Mouse (Mus musculus) hindbrain, postnatal 0 days (tissue): ENCODE data around the gene Myh3. TPM values are rescaled to one million over a fixed set of nuclear protein-coding genes. Genes with fewer than 3 reads are reported as not detected.
A peak's percentile ranks its signal among the peaks of the same experiment; 100 is the strongest.

Experiments
- ATAC-seq: fragments of 200-750 bp; cut with Nextera tagmentation; 2 replicates; pipeline ENCODE4 v1.8.0; 2017; ENCODE audit warnings: mild to moderate bottlenecking, moderate TSS enrichment, moderate library complexity
- DNase-seq: peaks from one replicate; pipeline ENCODE4 v3.0.0-alpha.2; 2015; ENCODE audit warnings: low spot score
- H3K27ac ChIP-seq: fragments of 300-500 bp; sonication (generic); 2 replicates; pipeline ENCODE4 v1.5.1; 2014; ENCODE audit warnings: mild to moderate bottlenecking
- H3K27me3 ChIP-seq: fragments of 300-500 bp; sonication (generic); 2 replicates; pipeline ENCODE4 v1.6.1; 2014; ENCODE audit warnings: low read length, mixed read lengths; ENCODE audit not compliant: insufficient read depth
- H3K36me3 ChIP-seq: fragments of 300-500 bp; sonication (generic); 2 replicates; pipeline ENCODE4 v1.6.1; 2014; ENCODE audit warnings: low read length, mixed read lengths; ENCODE audit not compliant: insufficient read depth
- H3K4me1 ChIP-seq: fragments of 300-500 bp; sonication (generic); 2 replicates; pipeline ENCODE4 v1.6.1; 2014; ENCODE audit warnings: antibody characterized with exemption, low read length, mixed read lengths; ENCODE audit not compliant: insufficient read depth
- H3K4me2 ChIP-seq: fragments of 300-500 bp; sonication (generic); 2 replicates; pipeline ENCODE4 v1.6.1; 2014; ENCODE audit warnings: low read depth, mild to moderate bottlenecking, low read length, moderate library complexity, mixed read lengths
- H3K4me3 ChIP-seq: fragments of 300-500 bp; sonication (generic); 2 replicates; pipeline ENCODE4 v1.5.1; 2014; ENCODE audit warnings: low read length
- H3K9ac ChIP-seq: fragments of 300-500 bp; sonication (generic); replicated peaks from 2 replicates; pipeline ENCODE4 v1.6.1; 2014; ENCODE audit warnings: mild to moderate bottlenecking, low read length, moderate library complexity, mixed read lengths
- H3K9me3 ChIP-seq: fragments of 300-500 bp; sonication (generic); 2 replicates; pipeline ENCODE4 v1.6.1; 2016; ENCODE audit warnings: low read length, mixed read lengths
- CTCF ChIP-seq: IDR thresholded peaks from 2 replicates; pipeline ENCODE4 v1.5.1; 2016; ENCODE audit warnings: antibody characterized with exemption, control low read depth, low read depth
- WGBS: fragments of 180-500 bp; shearing (Covaris S2); extraction: QIAGEN DNeasy Blood & Tissue Kit; methylation state at CpG from one replicate; pipeline ENCODE4 v1.1.7; 2014; 5-methylcytosine and 5-hydroxymethylcytosine counted together
- polyA plus RNA-seq: library from polyadenylated mRNA; unstranded; fragments of >200 nt; fragmentation: Nextera tagmentation; extraction: Ambion mirVana; gene quantifications from 2 replicates; pipeline ENCODE4 v1.2.1, GENCODE M21; 2015
- total RNA-seq: library from RNA; depleted of rRNA; stranded (reverse); fragments of >200 nt; gene quantifications from 2 replicates; pipeline ENCODE4 v1.2.3, GENCODE M21; 2014

The Myh3 gene
- total and polyA plus RNA-seq, 2 experiments from 2014 or later: 0.25 to 1.1 TPM

GRCm38 (mm10) chr11:67110168-67110948 lies 32.3 kb downstream of the Myh3 start:
- 15% methylated on average over 5 of the region's 5 CpGs for WGBS
- Histone ChIP-seq H3K36me3 (no peaks in the 10 kb centered on the region), H3K9ac (no peak overlapping the region), H3K4me1 (no peaks in the 10 kb centered on the region), H3K27me3 (no peaks in the 10 kb centered on the region), H3K4me2 (no peak overlapping the region), H3K4me3 (no peak overlapping the region), H3K9me3 (no peaks in the 10 kb centered on the region), H3K27ac (no peak overlapping the region)
- peak; percentile 96 for TF ChIP-seq CTCF
- DNase-seq: peak; percentile 92
- peak; percentile 74 for ATAC-seq

- Histone ChIP-seq H3K4me3 (no peak overlapping the region), H3K36me3 (no peaks in the 10 kb centered on the region), H3K27me3 (no peaks in the 10 kb centered on the region), H3K4me1 (no peaks in the 10 kb centered on the region), H3K27ac (no peak overlapping the region), H3K9ac (no peak overlapping the region), H3K9me3 (no peaks in the 10 kb centered on the region), H3K4me2 (no peak overlapping the region)
- 30% methylated on average over 11 of the region's 11 CpGs for WGBS
- DNase-seq (peak; percentile 80), ATAC-seq (no peak)
- TF ChIP-seq CTCF: peak; percentile 80
Observed at GRCm38 (mm10) chr11:67112019-67112850, 34.1 kb downstream of the Myh3 start.

GRCm38 (mm10) chr11:67112851-67113202 lies 34.7 kb downstream of the Myh3 start:
- no peak for ATAC-seq
- no peaks in the 10 kb centered on the region for H3K36me3 ChIP-seq
- no peaks in the 10 kb centered on the region for H3K27me3 ChIP-seq
- 39% methylated on average over 11 of the region's 11 CpGs for WGBS
- no peaks in the 10 kb centered on the region for H3K9me3 ChIP-seq
- TF ChIP-seq CTCF: peak; percentile 95
- H3K4me1 ChIP-seq: no peaks in the 10 kb centered on the region
- H3K4me2 ChIP-seq: no peak overlapping the region
- DNase-seq: peak; percentile 88
- H3K9ac ChIP-seq: no peak overlapping the region
- no peak overlapping the region for H3K4me3 ChIP-seq
- no peak overlapping the region for H3K27ac ChIP-seq

- ATAC-seq: no peak
- DNase-seq: no peak
- Histone ChIP-seq H3K36me3 (no peaks in the 10 kb centered on the region), H3K4me3 (no peak overlapping the region), H3K9ac (no peak overlapping the region), H3K27ac (no peak overlapping the region), H3K9me3 (no peaks in the 10 kb centered on the region), H3K27me3 (no peaks in the 10 kb centered on the region), H3K4me1 (no peaks in the 10 kb centered on the region), H3K4me2 (no peak overlapping the region)
- TF ChIP-seq CTCF: no peak
- 93% methylated on average over 6 of the region's 6 CpGs for WGBS
Observed at GRCm38 (mm10) chr11:67113381-67113780, 35.3 kb downstream of the Myh3 start.

GRCm38 (mm10) chr11:67114261-67114660 lies 36.2 kb downstream of the Myh3 start:
- no peaks in the 10 kb centered on the region for H3K36me3 ChIP-seq
- TF ChIP-seq CTCF: no peak
- H3K4me3 ChIP-seq: no peak overlapping the region
- no peaks in the 10 kb centered on the region for H3K4me1 ChIP-seq
- no peak overlapping the region for H3K9ac ChIP-seq
- no peak for ATAC-seq
- DNase-seq: no peak
- no peaks in the 10 kb centered on the region for H3K27me3 ChIP-seq
- no peak overlapping the region for H3K4me2 ChIP-seq
- 85% methylated on average over 5 of the region's 5 CpGs for WGBS
- no peaks in the 10 kb centered on the region for H3K9me3 ChIP-seq
- no peak overlapping the region for H3K27ac ChIP-seq

- no peak for TF ChIP-seq CTCF
- no peaks in the 10 kb centered on the region for H3K36me3 ChIP-seq
- no peak overlapping the region for H3K4me3 ChIP-seq
- H3K27ac ChIP-seq: no peak overlapping the region
- 89% methylated on average over 12 of the region's 12 CpGs for whole genome bisulfite sequencing
- H3K4me1 ChIP-seq: no peaks in the 10 kb centered on the region
- H3K27me3 ChIP-seq: no peaks in the 10 kb centered on the region
- ATAC-seq: no peak
- DNase-seq: no peak
- no peak overlapping the region for H3K9ac ChIP-seq
- H3K9me3 ChIP-seq: no peaks in the 10 kb centered on the region
- no peak overlapping the region for H3K4me2 ChIP-seq
Observed at GRCm38 (mm10) chr11:67114901-67115300, 36.8 kb downstream of the Myh3 start.
